Mouse (Mus musculus) heart, adult 9 months (tissue): ENCODE measurements around the gene Rhod.
A peak's percentile ranks its signal among the peaks of the same experiment; 100 is the strongest.

Experiments
- DNase-seq, 2 experiments: peaks; one replicate each; pipeline ENCODE4 v3.0.0; 2022; ENCODE audit warnings: low spot score in 2 of 2

Rhod gene

DNA sequence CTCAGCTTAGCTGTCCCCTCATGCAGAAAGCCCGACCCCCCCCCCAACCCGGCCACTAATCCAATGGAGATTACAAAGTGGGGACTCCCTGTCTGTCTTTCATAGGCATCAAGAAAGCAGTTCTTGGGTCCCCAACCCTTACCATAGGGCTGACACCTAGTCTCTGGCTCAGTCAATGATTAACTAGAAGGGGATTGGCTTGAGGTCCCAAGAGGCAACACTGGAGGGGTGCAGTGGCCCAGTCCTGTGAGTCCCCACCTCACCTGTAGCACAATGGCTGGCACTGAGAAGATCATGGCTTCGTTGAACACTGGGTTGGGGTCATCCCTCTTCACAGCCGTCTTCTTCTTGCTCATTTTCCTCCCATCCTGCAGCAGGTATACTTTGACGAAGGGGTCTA lies 11.4 kb upstream of the Rhod start:
- no peak for DNase-seq

DNA sequence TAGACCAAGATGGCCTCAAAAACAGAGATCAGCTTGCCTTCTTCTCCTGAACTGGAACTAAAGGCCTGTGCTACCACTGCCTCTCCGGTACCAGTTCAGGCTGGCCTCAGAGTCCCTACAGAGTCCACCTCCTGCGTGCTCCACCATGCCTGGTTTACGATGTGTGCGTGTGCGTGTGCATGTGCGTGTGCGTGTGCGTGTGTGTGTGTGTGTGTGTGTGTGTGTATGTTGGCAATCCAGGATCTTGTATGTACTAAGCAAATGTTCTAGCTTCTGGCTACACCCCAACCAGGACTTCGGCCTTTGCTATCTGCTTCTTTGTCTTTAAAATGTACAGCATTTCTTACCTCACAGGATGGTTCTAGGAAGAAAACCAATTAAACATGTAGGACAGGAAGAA lies 10.0 kb upstream of the Rhod start:
- no peak for DNase-seq

DNA sequence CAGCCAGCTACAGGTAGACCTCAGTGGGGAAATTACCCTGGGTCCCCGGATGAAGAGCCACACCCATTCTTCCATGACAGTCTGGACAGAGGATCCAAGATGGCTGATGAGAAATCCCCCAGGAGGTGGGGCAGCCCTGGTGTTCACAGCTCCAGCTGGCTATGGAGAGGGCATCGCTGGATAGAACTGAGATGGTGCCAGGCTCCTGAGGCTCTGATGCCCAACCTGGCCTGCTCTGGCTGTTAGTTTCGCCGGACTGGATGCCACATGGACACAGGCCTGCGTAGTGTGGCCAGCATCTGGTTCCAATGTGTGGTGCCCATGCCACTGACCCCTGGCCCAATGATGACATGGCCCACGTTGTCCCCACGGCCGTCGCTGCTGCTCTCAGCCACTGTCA lies 8.2 kb upstream of the Rhod start:
- no peak for DNase-seq

DNA sequence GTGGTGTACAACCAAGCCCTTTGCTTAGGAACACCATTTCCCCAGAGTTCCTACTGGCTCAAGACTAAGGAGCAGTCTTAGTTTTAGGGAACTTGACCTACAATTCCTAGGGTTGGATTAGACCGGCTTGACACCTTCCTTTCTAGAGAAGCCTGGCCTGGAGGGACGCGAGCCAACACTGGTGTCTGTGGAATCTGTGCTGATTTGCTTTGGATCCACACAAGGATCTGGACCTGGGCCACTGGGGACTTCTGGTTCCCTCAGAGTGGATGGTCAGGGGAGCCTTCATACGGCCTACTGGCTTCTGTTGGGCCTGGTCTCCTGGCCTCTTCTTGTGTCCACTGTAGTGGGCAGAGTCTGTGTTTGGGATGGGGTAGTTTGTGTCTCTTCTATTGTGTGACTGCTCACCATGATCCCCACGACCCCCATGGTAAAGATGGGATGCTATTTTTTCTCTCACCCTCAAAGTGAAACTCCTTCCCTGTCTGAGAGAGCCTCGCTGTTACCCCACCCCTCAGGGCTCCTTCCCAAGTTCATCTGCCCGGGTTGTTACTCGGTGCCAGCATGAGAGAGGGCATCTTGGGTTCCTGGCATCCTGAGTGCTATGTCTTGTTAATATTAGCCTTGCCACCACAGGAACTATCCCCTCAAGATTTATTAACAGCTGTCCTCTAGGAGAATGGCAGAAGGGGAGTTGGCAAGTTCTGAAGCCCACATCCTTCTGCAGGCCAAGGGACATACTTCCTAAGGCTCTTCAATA lies 7.6 kb upstream of the Rhod start:
- no peak for DNase-seq

DNA sequence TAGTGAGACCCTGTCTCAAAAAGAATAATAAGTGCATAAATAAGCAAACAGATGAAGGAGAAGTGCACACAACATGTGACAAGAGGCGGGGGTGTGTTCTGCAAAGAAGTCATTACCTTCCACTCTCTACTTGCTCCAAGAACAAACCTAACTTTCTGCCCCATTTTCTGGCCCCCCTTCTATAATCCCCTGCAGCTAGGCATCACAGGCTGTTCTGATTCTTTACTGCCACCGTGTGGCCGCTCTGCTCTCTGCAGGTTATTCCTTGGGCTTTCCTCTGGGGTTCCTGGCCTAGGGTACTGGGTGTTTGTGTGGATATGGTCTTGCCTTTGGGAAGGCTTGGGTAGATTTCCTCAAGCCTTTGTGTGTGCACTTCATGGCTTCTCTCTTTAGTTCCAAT lies 3.2 kb upstream of the Rhod start:
- peak; percentile 55 to 73 for DNase-seq

DNA sequence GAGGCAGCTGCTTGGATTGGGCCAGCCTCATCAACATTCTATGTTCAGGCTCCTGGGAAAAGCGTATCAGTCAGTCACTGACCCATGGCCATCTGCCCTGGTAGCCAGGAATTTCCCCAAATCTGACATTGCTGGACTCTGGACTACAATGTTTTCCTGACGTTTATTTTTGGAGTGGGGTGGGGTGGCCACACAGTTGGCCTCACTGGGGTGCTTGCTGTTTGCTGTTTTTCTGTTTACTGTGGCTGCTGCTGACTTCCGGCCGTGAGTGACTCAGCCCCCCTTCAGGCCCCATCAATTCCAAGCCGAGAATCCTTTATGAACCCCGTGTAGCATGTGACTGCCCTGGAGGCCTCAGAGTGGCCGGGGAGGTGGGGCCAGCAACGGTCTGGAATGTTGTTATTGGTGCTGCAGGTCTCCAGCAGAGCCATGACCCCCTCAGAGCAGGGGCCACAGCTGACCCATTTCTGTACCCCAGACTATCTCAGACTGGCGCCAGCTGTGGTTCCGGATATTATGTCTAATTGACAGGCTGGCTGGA lies 2.5 kb upstream of the Rhod start:
- DNase-seq: peak; percentile 48 to 58

DNA sequence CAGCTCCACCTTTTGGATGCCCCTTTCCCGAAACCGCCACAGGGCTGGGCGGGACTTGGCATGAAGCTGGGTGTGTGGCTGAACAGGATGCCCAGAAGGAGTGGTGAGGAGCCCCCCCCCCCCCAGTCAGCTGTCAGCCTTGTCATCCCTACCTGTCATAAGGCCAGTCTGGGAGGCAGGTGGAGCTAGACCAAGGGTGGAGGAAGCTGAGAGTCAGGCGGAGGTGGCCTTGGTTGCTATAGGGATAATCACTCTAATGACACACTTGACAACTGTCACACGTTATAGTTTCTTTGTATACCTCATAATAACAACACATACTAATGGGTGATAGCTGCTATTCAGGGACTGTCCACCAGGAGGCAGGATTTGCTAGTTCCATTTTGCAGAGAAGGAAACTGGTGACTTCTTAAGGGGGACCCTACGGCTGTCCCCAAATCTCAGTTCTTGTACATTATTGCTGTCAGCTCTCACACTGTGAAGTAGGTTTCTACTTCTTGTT lies 1.9 kb upstream of the Rhod start:
- peak in 1 of 2 experiments; percentile 34 for DNase-seq

DNA sequence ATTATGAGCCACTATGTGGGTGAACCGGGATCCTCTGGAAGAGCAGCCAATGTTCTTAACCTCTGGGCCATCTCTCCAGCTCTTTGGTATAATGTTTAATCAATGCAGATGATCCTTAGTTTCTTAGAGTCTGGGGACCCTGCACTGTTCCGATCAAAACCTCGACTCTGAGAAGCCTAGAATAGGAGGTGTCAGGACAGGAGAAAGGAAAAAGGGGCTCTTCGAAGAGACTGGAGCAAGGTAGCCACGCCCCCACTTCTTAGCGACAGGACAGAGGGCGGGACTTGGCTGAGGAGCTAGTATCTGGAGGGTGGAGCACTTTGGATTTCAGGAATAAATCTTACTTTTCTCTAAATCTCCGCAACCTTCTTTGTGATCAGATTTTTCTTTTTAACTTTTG lies 990 bp upstream of the Rhod start:
- no peak for DNase-seq

DNA sequence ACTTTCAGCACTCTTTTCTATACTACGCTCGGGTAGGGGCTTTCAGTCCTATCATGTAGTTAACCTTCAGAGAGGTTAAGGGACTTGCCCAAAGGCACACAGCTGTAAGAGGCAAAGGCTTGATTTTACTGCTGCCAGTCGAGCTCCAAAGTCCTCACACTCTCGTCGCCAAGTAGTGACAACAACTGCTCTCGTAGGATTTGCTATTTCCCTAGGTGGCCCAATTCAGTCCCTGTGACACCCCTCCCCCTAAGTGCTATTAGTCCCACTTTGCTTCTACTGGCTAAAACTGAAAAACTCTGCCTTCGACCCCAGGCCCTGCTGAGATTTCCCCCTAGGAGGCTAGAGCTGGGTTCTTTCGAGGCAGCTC lies 456 bp downstream of the Rhod start:
- no peak for DNase-seq

DNA sequence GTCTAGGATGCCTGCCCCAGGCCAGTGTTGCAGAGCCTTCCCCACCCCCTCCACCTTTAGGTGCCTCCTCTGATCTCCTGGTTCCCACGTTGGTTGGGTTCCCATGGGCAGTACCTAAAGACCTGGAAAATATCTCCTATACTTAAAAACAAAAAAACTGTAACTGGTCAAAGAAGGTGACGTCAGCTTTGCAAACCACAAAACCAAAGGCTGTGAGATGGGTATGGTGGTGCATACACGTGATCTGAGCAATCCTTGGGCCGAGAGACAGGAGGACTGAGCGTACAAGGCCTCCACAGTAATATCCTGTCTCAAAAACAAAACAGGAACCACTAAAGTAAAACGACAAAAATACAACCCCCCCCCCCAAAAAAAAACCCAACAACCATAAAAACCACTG lies 1.3 kb downstream of the Rhod start:
- no peak for DNase-seq

DNA sequence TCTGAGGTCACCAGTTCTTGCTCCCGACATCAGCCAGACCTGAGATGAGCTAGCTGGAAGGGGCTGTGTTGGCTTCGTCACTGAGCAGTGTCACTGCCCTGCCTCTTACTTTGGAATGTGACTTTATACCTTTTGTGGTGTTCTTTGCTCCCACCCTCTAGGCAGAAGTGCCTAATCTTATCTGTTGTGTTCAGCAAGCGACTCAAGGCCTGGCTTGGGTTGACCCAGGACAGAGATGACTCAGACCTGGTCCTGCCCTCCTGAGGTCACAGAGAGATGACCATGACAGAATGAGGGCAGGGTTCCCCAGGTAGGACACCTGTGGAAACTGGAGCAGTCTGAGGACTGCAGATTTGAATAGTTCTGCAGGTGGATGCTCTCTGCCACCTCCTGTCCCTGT lies 3.0 kb downstream of the Rhod start:
- DNase-seq: no peak

DNA sequence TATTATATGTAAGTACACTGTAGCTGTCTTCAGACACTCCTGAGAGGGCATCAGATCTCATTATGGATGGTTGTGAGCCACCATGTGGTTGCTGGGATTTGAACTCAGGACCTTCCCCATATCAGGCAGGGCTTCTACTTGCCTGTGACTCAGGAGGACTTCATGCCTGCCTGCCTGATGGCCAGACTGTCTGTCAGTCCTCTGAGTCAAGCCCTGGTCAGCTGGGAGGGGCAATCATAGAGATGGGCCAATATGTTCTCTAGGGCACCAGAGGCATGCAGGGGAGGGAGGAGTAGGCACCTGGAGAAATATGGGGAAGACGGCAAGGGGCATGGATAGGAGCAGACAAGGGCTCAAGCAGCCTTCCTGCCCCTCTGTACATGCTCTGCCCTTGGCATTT lies 4.2 kb downstream of the Rhod start:
- no peak for DNase-seq

DNA sequence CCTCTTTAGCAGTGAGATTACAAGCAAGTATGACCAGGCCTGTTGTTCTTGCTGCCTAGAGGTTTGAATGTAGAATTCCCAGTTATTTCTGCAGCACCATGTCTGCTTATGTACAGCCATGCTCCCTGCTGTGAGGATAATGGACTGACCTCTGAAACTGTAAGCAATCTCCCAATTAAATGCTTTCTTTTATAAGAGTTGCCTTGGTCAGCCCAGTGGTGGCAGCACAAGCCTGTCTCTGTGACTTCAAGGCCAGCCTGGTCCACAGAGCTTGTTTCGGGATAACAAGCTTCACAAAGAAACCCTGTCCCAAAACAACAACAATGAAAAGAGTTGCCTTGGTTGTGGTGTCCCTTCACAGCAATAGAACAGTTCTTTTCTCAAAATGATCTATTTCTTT lies 5.5 kb downstream of the Rhod start:
- DNase-seq: no peak

DNA sequence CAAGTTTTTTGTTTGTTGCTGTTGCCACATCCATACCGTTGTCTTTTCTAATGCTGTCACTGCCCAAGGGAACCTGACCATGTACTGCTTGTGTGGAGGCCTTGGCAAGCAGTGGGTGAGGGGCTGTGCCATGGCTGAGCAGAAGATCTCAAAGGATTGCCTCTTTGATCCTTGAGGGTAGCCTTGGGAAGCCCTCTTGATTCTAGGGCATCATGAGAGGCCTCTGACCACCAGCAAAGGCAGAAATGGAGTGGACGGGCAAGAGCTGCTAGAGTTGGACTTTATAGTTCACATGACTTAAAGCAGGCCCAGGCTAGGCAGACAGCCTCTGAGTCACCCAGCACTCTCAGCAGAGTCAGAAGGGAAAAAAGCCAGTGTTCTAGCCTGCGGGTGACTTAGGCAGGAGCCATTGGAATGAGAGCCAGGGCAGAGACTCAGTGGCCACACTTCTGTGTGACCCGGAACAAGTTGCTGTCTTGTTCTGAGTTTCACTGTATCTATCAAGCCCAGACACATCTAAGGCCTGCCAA lies 9.1 kb downstream of the Rhod start:
- DNase-seq: no peak

DNA sequence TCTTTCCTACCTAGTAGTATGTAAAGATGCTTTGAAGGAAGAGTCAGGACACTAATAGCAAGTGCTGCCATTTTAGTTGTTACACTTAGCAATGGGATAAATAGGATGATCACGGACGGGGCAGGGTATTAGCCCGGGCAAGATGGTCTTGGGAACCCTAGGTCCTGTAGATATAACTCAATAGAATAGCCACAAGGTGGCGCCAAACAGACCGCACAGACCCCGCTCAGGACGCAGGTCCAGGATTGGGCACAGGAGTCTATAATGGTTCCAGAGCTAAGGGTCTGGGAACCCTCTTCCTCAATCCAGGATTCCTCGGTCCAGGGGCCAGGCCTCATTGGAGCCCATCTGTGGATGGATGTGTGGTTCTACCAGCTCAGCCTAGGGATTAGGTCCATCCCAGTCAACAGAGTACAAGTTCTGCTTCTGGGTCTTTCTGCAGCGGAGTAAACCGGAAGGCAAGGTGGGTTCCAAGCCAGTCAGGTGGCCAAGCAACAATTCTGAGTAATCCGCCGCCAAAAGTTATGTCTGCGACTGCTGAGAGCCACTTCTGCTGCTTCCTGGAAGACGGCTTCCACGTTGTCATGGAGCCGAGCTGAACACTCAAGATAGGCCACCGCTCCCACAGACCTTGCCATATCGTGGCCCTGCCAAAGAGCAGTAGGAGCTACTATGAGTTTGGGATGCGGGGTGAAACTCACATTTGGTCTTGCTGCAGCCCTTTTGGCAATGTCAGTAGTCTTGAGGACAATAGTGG lies 13.4 kb downstream of the Rhod start:
- no peak for DNase-seq

DNA sequence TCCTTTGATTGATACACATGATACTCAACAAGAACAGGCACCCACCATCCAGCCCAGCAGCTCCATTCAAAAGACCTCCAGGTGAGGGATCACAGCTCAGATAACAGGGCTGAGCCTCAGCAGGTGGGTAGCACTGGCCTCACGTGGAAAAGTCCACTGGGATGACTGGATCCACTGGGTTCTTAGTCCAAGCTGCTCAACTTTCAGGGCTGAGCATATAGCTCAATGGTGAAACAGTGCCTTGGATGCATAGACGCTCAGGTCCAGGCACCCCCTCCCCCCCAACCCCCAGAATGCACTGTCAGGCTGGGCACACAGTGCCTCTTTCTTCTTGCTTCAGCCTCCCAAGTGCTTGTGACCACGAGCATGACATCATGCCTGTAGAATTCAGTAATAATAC lies 16.2 kb downstream of the Rhod start:
- DNase-seq: no peak

DNA sequence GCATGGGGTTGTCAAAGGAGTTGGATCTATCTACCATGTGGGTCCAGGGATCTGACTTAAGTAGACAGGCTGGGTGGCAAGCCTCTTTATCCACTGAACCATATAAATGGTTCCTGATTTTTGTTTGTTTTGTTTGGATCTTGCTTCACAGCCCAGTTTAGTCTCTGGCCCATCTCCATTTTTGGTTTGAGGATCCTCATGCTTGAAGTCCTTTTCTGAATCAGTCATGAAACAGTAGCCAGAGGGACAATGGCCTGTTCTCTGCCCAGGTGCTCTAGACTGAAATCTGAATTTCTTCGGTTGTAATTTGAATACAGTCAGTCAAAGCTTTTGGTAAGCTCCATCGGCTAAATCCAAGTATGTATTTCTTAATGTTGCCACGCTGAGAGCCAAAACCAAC lies 16.7 kb downstream of the Rhod start:
- no peak for DNase-seq

DNA sequence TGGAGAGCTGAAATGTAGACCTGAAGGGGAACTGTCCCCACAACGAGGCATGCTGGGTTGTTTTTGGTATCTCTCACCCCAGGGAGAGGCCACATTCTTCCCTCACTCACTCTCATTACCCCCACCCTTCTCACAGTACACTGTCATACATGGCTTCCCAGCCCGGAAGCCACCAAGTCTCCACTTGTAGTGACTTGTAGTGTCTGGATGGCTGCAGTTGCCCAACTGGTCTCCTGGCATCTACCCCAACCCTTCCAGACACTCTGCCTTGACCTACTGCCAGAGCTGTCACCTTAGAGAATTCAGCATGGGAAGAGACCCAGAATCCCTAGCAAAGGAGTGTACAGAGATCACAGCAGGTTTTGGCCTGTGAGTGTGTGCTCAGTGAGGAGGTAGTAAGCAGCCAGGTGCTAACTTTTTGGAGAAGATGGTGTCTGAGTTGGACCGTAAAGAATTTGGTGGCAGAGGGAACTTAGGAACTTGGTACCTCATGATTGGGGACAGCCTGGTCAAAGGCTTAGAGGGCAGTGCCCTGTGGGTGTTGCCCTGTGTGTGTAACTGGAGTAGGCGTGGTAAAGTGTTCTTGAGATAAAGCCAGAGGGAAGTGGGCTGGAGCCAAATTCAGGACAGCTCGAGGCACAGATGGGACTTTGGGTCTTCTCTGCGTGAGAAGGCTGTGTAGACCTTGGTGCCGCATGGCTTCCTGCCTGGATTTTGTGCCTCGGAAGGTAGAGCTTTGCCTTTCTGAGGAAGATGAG lies 18.9 kb downstream of the Rhod start:
- no peak for DNase-seq

DNA sequence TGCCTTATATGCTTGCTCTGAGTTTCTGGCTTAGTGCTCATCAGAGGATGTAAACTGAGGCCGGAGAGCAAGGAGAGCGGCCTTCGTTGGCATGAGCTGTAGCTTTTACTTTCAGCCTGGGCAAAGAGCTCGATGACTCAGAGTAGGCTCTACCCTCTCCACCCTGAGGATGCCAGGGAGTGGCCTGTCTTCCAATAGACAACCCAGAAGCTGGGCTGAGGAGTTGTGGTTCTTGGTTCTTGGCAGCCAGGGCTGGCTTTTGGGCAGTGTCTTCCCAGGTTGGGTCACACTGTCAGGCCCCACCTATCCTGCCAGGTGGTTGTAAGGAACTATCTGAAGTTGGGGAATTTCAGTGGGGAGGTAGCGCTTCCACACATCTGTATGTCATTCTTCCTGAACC lies 19.5 kb downstream of the Rhod start:
- DNase-seq: no peak

DNA sequence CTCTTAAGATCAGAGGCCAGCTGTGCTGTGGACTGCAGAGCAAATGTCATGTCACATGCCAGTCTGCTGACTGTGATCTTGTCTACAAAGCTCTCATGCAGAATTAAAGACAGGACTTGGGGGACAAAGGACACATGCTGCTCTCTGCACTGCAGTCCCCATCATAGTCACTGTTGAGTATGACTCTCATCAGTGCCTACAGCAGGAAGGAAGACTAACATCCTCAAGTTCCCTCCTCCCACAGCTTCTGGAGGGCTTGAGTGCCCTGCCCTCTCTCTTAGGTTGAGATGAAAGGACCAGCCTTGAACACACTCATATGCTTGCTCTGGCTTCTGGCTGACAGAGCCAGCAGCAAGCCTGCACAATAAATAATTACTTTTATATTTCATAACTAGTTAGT lies 21.5 kb downstream of the Rhod start:
- DNase-seq: no peak

DNA sequence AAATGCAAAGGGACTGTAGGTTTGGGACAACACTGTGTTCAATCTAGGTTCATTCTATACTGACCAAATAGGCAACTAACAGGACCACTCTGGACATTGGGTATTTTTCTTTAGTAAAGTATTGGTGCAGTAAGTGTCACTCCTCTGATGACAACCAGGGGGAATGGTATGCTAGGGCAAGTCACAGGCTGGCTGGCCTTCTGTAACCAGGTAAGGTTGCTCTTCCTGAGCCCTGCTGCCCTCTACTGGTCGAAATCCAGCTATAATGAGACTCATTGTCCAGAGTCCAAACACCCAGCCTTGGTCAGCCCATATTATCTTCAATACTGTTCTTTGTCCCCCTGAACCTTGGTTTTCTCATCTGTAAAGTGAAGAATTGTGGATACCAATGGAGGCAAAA lies 22.0 kb downstream of the Rhod start:
- peak; percentile 51 to 66 for DNase-seq

DNA sequence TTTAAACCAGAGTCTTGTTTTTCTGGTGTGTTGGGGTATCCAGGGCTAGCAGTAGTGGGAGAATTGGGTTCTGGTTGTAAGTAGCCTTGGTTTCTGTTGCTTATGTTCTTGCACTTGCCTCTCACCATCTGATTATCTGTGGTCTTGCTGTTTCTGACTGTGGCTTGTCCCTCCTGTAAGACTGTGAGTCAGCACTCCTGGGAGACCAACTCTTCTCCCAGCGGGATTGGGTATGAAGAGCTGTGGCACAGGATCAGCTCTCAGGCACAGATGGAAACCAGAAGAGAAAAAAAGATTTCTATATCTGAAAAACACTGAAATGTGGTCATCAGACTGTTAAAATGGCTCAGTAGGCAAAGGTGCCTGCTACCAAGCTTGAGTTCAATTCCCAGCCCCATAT lies 24.6 kb downstream of the Rhod start:
- DNase-seq: no peak
